Mouse (Mus musculus) c-Kit-positive CD71-positive TER-119-negative erythroid progenitor cells, embryonic 14.5 days (primary cell): ENCODE measurements around the gene Zfp706.

ENCODE experiments used
- DNase-seq: peaks from one replicate; pipeline ENCODE4 v3.0.0-alpha.2; 2013; ENCODE audit warnings: low read depth

The Zfp706 gene

GRCm38 (mm10) chr15:37007233-37007958, at the start of gene Zfp706:
TSS of gene Zfp706 (minus strand) at chr15:37007773.
- DNase-seq, result peak; percentile 93

- DNase-seq, result no peak
Measured at GRCm38 (mm10) chr15:37054582-37054981, 47.0 kb upstream of the Zfp706 start.

- DNase-seq, result no peak
Measured at GRCm38 (mm10) chr15:37053085-37053762, 45.7 kb upstream of the Zfp706 start.

- DNase-seq, result no peak
Measured at GRCm38 (mm10) chr15:37047403-37047802, 39.8 kb upstream of the Zfp706 start.

- DNase-seq, result no peak
Measured at GRCm38 (mm10) chr15:37046586-37046985, 39.0 kb upstream of the Zfp706 start.

GRCm38 (mm10) chr15:37046131-37046530, 38.6 kb upstream of the Zfp706 start:
- no peak for DNase-seq

GRCm38 (mm10) chr15:37045456-37045855, 37.9 kb upstream of the Zfp706 start:
- no peak for DNase-seq

GRCm38 (mm10) chr15:37042559-37042958, 35.0 kb upstream of the Zfp706 start:
- DNase-seq, result no peak

- no peak for DNase-seq
Measured at GRCm38 (mm10) chr15:37041214-37041613, 33.6 kb upstream of the Zfp706 start.

- peak; percentile 34 for DNase-seq
Measured at GRCm38 (mm10) chr15:37038666-37039065, 31.1 kb upstream of the Zfp706 start.

GRCm38 (mm10) chr15:37037704-37038103, 30.1 kb upstream of the Zfp706 start:
- DNase-seq, result no peak

GRCm38 (mm10) chr15:37036481-37037156, 29.0 kb upstream of the Zfp706 start:
- no peak for DNase-seq

GRCm38 (mm10) chr15:37034155-37034554, 26.6 kb upstream of the Zfp706 start:
- no peak for DNase-seq

GRCm38 (mm10) chr15:37033431-37033830, 25.9 kb upstream of the Zfp706 start:
- no peak for DNase-seq

- no peak for DNase-seq
Measured at GRCm38 (mm10) chr15:37031334-37032150, 24.0 kb upstream of the Zfp706 start.

GRCm38 (mm10) chr15:37030929-37031328, 23.4 kb upstream of the Zfp706 start:
- DNase-seq, result no peak

GRCm38 (mm10) chr15:37027956-37028355, 20.4 kb upstream of the Zfp706 start:
- DNase-seq, result no peak

GRCm38 (mm10) chr15:37026458-37026857, 18.9 kb upstream of the Zfp706 start:
- DNase-seq, result no peak

- no peak for DNase-seq
Measured at GRCm38 (mm10) chr15:37020581-37021245, 13.1 kb upstream of the Zfp706 start.

- DNase-seq, result no peak
Measured at GRCm38 (mm10) chr15:37019434-37019833, 11.9 kb upstream of the Zfp706 start.

- no peak for DNase-seq
Measured at GRCm38 (mm10) chr15:37011897-37012296, 4.3 kb upstream of the Zfp706 start.

GRCm38 (mm10) chr15:37011316-37011715, 3.7 kb upstream of the Zfp706 start:
- DNase-seq, result no peak
